10 mouse cellular contexts compared by ENCODE assay signal in genomic region chr5:120522649-120523048, GRCm38 (mm10). TPM values are rescaled to one million over a fixed set of nuclear protein-coding genes. Genes with fewer than 3 reads are reported as not detected.
DNase-seq lines count a peak whose midpoint lies in the region; ATAC-seq and TF ChIP-seq lines count a peak whose summit lies in the region.
"Had no signal": no experiment of that assay in that cellular context is flagged by ENCODE, and none has a peak within 500 bp of the region (broad histone marks: within the 10 kb centered on the region; RNA-seq: fewer than 3 reads in every experiment).

No protein-coding gene starts in this region.

- intact Hi-C loops in heart, adult 2 months (cut with DNase I), result no loop called here

- peaks cover 3% of the 10 kb centered on the region for H3K4me1 ChIP-seq in heart, adult 2 months (ENCODE audit: control insufficient read depth, insufficient read depth, low read length)
- H3K4me1 ChIP-seq in heart, embryonic 10.5 days, result peaks cover 16% of the 10 kb centered on the region
- no peaks in the 10 kb centered on the region for H3K4me1 ChIP-seq in hindbrain, embryonic 14.5 days (replicated peaks; ENCODE audit: control insufficient read depth, insufficient read depth, low read length)

- H3K4me3 ChIP-seq in heart, adult 2 months, result no peak overlapping the region
- H3K4me3 ChIP-seq in heart, embryonic 10.5 days, result no peak overlapping the region
- H3K4me3 ChIP-seq in hindbrain, embryonic 14.5 days (replicated peaks; ENCODE audit: low read length), result no peak overlapping the region
- H3K4me3 ChIP-seq: forebrain, embryonic 10.5 days had no signal

- no peak for TF ChIP-seq EP300 in heart, adult 2 months (IDR thresholded peaks at IDR 0.05; ENCODE audit: insufficient read depth, low read depth, low read length)

- TF ChIP-seq POLR2A in heart, adult 2 months (IDR thresholded peaks at IDR 0.05; ENCODE audit: insufficient read depth, low read depth, low read length), result no peak

- peak; percentile 38; the same call in 1 of the 2 replicates for ATAC-seq in megakaryocyte progenitor cell, adult 5-6 weeks (replicated peaks; ENCODE audit: poor library complexity)
- no peak for ATAC-seq in monocyte, adult 5-6 weeks (replicated peaks; ENCODE audit: insufficient number of reproducible peaks, low FRiP score, low TSS enrichment, poor library complexity, severe bottlenecking)
- ATAC-seq in hindbrain, embryonic 14.5 days (ENCODE audit: low FRiP score), result no peak

- H3K27me3 ChIP-seq in heart, adult 2 months (ENCODE audit: control insufficient read depth, insufficient read depth, low read length), result no peaks in the 10 kb centered on the region
- H3K27me3 ChIP-seq in heart, embryonic 10.5 days (ENCODE audit: insufficient read depth, poor library complexity, severe bottlenecking), result 0 out of 2 replicates have a peak, but pooled peaks cover 7% of the 10 kb centered on the region
- no peaks in the 10 kb centered on the region for H3K27me3 ChIP-seq in hindbrain, embryonic 14.5 days (ENCODE audit: control insufficient read depth, insufficient read depth, low read length)

- no peak overlapping the region for H3K27ac ChIP-seq in heart, adult 2 months
- H3K27ac ChIP-seq in heart, embryonic 10.5 days, result no peak overlapping the region
- H3K27ac ChIP-seq in hindbrain, embryonic 14.5 days, result no peak overlapping the region
- H3K27ac ChIP-seq: forebrain, embryonic 10.5 days had no signal

- no peaks in the 10 kb centered on the region for H3K79me2 ChIP-seq in heart, adult 2 months (replicated peaks; ENCODE audit: control insufficient read depth, insufficient read depth, low read length)

- H3K4me2 ChIP-seq in hindbrain, embryonic 14.5 days (replicated peaks), result no peak overlapping the region

- no peaks in the 10 kb centered on the region for H3K9me3 ChIP-seq in heart, embryonic 10.5 days
- no peaks in the 10 kb centered on the region for H3K9me3 ChIP-seq in hindbrain, embryonic 14.5 days (ENCODE audit: control insufficient read depth, low read length)
- H3K9me3 ChIP-seq: forebrain, embryonic 10.5 days had no signal

- WGBS in heart, adult 2 months, result 68% methylated on average over 3 of the region's 3 CpGs
- WGBS in heart, embryonic 10.5 days, result 73% methylated on average over 3 of the region's 3 CpGs
- 82% methylated on average over 3 of the region's 3 CpGs for WGBS in hindbrain, embryonic 14.5 days

- H3K36me3 ChIP-seq in heart, adult 2 months (ENCODE audit: control insufficient read depth, insufficient read depth, low read length), result no peaks in the 10 kb centered on the region
- peaks cover 12% of the 10 kb centered on the region; the same call in 1 of the 2 replicates for H3K36me3 ChIP-seq in heart, embryonic 10.5 days
- H3K36me3 ChIP-seq in hindbrain, embryonic 14.5 days (replicated peaks; ENCODE audit: control insufficient read depth, insufficient read depth), result no peaks in the 10 kb centered on the region

- TF ChIP-seq CTCF in heart, adult 2 months (IDR thresholded peaks at IDR 0.05), result peak; percentile 73

- DNase-seq in heart, adult 2 months, result peak in 1 of 2 experiments; percentile 53
- no peak for DNase-seq in heart, embryonic 10.5 days (ENCODE audit: low spot score)
- peak; percentile 45 for DNase-seq in CD4-positive helper T cell, adult 2 months (ENCODE audit: low read depth, low spot score)
- DNase-seq in c-Kit-positive CD71-positive TER-119-positive erythroid progenitor cells, embryonic 14.5 days (ENCODE audit: low spot score), result peak; percentile 47
- DNase-seq in layer of hippocampus, adult 11-12 months (ENCODE audit: low spot score), result no peak
- DNase-seq in hindbrain, embryonic 14.5 days (ENCODE audit: low spot score), result no peak

- H3K9ac ChIP-seq in heart, adult 2 months (ENCODE audit: low read depth, low read length), result no peak overlapping the region
- H3K9ac ChIP-seq in hindbrain, embryonic 14.5 days, result no peak overlapping the region

RNA-seq across cellular contexts. Expression of gene Slc8b1, which starts 11.7 kb away (rescaled TPM):
- 10 to 100 TPM; 10.0 to 12.2 TPM for total RNA-seq in heart, adult 2 months (2021)
- polyA plus RNA-seq in heart, adult 2 months (2012; rRNA removed), result 13.2 and 16.5 TPM in 2 replicates
- 4.2 and 5.9 TPM in 2 replicates for polyA plus RNA-seq in heart, embryonic 10.5 days (2016; fragmentation: Nextera tagmentation; extraction: Ambion mirVana)
- 21.1 and 23.5 TPM in 2 replicates for total RNA-seq in megakaryocyte progenitor cell, adult 5-6 weeks (2015)
- total RNA-seq in megakaryocyte progenitor cell, adult 5-6 weeks (2017), result 31.8 and 32.5 TPM in 2 replicates
- total RNA-seq in monocyte, adult 5-6 weeks (2017), result 72.9 to 104 TPM (median 90.4 TPM) in 3 replicates
- 1.3 and 1.4 TPM in 2 replicates for polyA plus RNA-seq in hindbrain, embryonic 14.5 days (2014; fragmentation: Nextera tagmentation; extraction: Ambion mirVana)

RNA-seq across cellular contexts. Expression of gene Plbd2, which starts 19.2 kb away (rescaled TPM):
- total RNA-seq in heart, adult 2 months (2021), result 10 to 100 TPM; 39.5 to 47.1 TPM
- 27.7 and 32.1 TPM in 2 replicates for polyA plus RNA-seq in heart, adult 2 months (2012; rRNA removed)
- 43.9 and 46.6 TPM in 2 replicates for polyA plus RNA-seq in heart, embryonic 10.5 days (2016; fragmentation: Nextera tagmentation; extraction: Ambion mirVana)
- total RNA-seq in megakaryocyte progenitor cell, adult 5-6 weeks (2015), result 8.3 and 9.8 TPM in 2 replicates
- 6.9 and 8.7 TPM in 2 replicates for total RNA-seq in megakaryocyte progenitor cell, adult 5-6 weeks (2017)
- total RNA-seq in monocyte, adult 5-6 weeks (2017), result 8.9 to 11.3 TPM (median 11.2 TPM) in 3 replicates
- polyA plus RNA-seq in hindbrain, embryonic 14.5 days (2014; fragmentation: Nextera tagmentation; extraction: Ambion mirVana), result 26.8 and 28.8 TPM in 2 replicates

RNA-seq across cellular contexts. Expression of gene Sds, which starts 46.3 kb away (rescaled TPM):
- total RNA-seq in heart, adult 2 months (2021), result 1 to 10 TPM; 1.2 to 3.0 TPM
- polyA plus RNA-seq in heart, adult 2 months (2012; rRNA removed), result 5.6 and 10.9 TPM in 2 replicates
- polyA plus RNA-seq in heart, embryonic 10.5 days (2016; fragmentation: Nextera tagmentation; extraction: Ambion mirVana), result 0.16 and 0.23 TPM in 2 replicates
- not detected in 2 replicates for total RNA-seq in megakaryocyte progenitor cell, adult 5-6 weeks (2015)
- total RNA-seq in megakaryocyte progenitor cell, adult 5-6 weeks (2017), result not detected in 2 replicates
- total RNA-seq in monocyte, adult 5-6 weeks (2017), result not detected in 3 replicates
- polyA plus RNA-seq in hindbrain, embryonic 14.5 days (2014; fragmentation: Nextera tagmentation; extraction: Ambion mirVana), result not detected in 2 replicates
- total RNA-seq: layer of hippocampus, postnatal 10 days had no signal
- polyA plus RNA-seq: forebrain, embryonic 10.5 days had no signal

RNA-seq across cellular contexts. Expression of gene Sdsl, which starts 50.0 kb away (rescaled TPM):
- total RNA-seq in heart, adult 2 months (2021), result 1 to 10 TPM; 8.8 to 9.8 TPM
- polyA plus RNA-seq in heart, adult 2 months (2012; rRNA removed), result 12.6 and 13.5 TPM in 2 replicates
- 7.5 and 7.7 TPM in 2 replicates for polyA plus RNA-seq in heart, embryonic 10.5 days (2016; fragmentation: Nextera tagmentation; extraction: Ambion mirVana)
- 1.6 and 7.1 TPM in 2 replicates for total RNA-seq in megakaryocyte progenitor cell, adult 5-6 weeks (2015)
- total RNA-seq in megakaryocyte progenitor cell, adult 5-6 weeks (2017), result 3.2 and 9.0 TPM in 2 replicates
- total RNA-seq in monocyte, adult 5-6 weeks (2017), result not detected in 3 replicates
- polyA plus RNA-seq in hindbrain, embryonic 14.5 days (2014; fragmentation: Nextera tagmentation; extraction: Ambion mirVana), result 6.1 and 7.7 TPM in 2 replicates

Comparison
In these comparisons a context has a peak if more than half of its experiments do, and no peak if none do; other contexts are left out.
1. DNase-seq: peak in CD4-positive helper T cell, adult 2 months (single experiment) and c-Kit-positive CD71-positive TER-119-positive erythroid progenitor cells, embryonic 14.5 days (single experiment); none in heart, embryonic 10.5 days (single experiment), layer of hippocampus, adult 11-12 months (single experiment) and hindbrain, embryonic 14.5 days (single experiment).